Mouse (Mus musculus) liver, embryonic 14.5 days (tissue): ENCODE results near the gene Map2. TPM values are rescaled to one million over a fixed set of nuclear protein-coding genes. Genes with fewer than 3 reads are reported as not detected.

Experiments
- ATAC-seq: fragments of 200-750 bp; cut with Nextera tagmentation; 2 replicates; pipeline ENCODE4 v1.8.0; 2017; ENCODE audit warnings: moderate number of reproducible peaks, mild to moderate bottlenecking, moderate library complexity; ENCODE audit not compliant: insufficient read depth
- DNase-seq, 3 experiments: peaks; one replicate each; pipeline ENCODE4 v3.0.0-alpha.2; 2012 to 2013; ENCODE audit warnings: low read depth in 3 of 3, low spot score in 3 of 3
- H3K27ac ChIP-seq: fragments of 300-500 bp; sonication (generic); 2 replicates; pipeline ENCODE4 v1.5.1; 2014; ENCODE audit warnings: moderate library complexity, mild to moderate bottlenecking, control low read depth, inconsistent platforms
- H3K27me3 ChIP-seq: fragments of 300-500 bp; sonication (generic); 2 replicates; pipeline ENCODE4 v1.6.1; 2014; ENCODE audit warnings: mild to moderate bottlenecking, low read length, moderate library complexity; ENCODE audit not compliant: control insufficient read depth, insufficient read depth
- H3K36me3 ChIP-seq: fragments of 300-500 bp; sonication (generic); replicated peaks from 2 replicates; pipeline ENCODE4 v1.6.1; 2014; ENCODE audit warnings: low read depth; ENCODE audit not compliant: control insufficient read depth, insufficient read depth
- H3K4me1 ChIP-seq, 2 experiments: fragments of 200-500 bp in 1 of 2; fragments of 300-500 bp in 1 of 2; sonication (generic) in 1 of 2; replicated peaks; 2 replicates each; pipeline ENCODE4 v1.6.1; 2012 to 2014; ENCODE audit warnings: antibody characterized with exemption in 1 of 2, inconsistent platforms in 1 of 2, low read length in 1 of 2; ENCODE audit not compliant: control insufficient read depth in 2 of 2, insufficient read depth in 2 of 2
- H3K4me2 ChIP-seq: fragments of 300-500 bp; sonication (generic); 2 replicates; pipeline ENCODE4 v1.6.1; 2014; ENCODE audit warnings: low read depth, mild to moderate bottlenecking, control low read depth, moderate library complexity
- H3K4me3 ChIP-seq, 2 experiments: fragments of 200-500 bp in 1 of 2; fragments of 300-500 bp in 1 of 2; sonication (generic) in 1 of 2; 2 replicates each; pipeline ENCODE4 v1.5.1; 2012 to 2014; ENCODE audit warnings: low read depth in 2 of 2, low read length in 2 of 2, mild to moderate bottlenecking in 2 of 2, control low read depth in 1 of 2, inconsistent platforms in 1 of 2, moderate library complexity in 1 of 2; ENCODE audit not compliant: insufficient read depth in 1 of 2
- H3K9ac ChIP-seq: fragments of 300-500 bp; sonication (generic); replicated peaks from 2 replicates; pipeline ENCODE4 v1.6.1; 2014; ENCODE audit warnings: mild to moderate bottlenecking, control low read depth, moderate library complexity
- H3K9me3 ChIP-seq: fragments of 300-500 bp; sonication (generic); 2 replicates; pipeline ENCODE4 v1.6.1; 2016; ENCODE audit warnings: low read length, mixed read lengths; ENCODE audit not compliant: control insufficient read depth
- CTCF ChIP-seq: IDR thresholded peaks from 2 replicates; pipeline ENCODE4 v1.5.1; 2016; ENCODE audit warnings: antibody characterized with exemption, low read depth, control low read depth
- EP300 ChIP-seq: IDR thresholded peaks from 2 replicates; pipeline ENCODE4 v1.6.1; 2016; ENCODE audit warnings: antibody characterized with exemption, low read depth
- WGBS: fragments of 180-500 bp; shearing (Covaris S2); extraction: QIAGEN DNeasy Blood & Tissue Kit; methylation state at CpG from one replicate; pipeline ENCODE4 v1.1.7; 2014; ENCODE audit not compliant: insufficient replicate concordance; 5-methylcytosine and 5-hydroxymethylcytosine counted together
- polyA plus RNA-seq, 2 experiments: library from polyadenylated mRNA; depleted of rRNA in 1 of 2; stranded (reverse) in 1 of 2; unstranded in 1 of 2; fragments of >200 nt; fragmentation: Nextera tagmentation in 1 of 2; extraction: Ambion mirVana in 1 of 2; gene quantifications; 2 replicates each; pipeline versions ENCODE4 v1.2.1 to v1.2.3; 2012 to 2014

Map2 gene
- polyA plus RNA-seq, 2 experiments: 0.62 to 0.64 TPM

DNA sequence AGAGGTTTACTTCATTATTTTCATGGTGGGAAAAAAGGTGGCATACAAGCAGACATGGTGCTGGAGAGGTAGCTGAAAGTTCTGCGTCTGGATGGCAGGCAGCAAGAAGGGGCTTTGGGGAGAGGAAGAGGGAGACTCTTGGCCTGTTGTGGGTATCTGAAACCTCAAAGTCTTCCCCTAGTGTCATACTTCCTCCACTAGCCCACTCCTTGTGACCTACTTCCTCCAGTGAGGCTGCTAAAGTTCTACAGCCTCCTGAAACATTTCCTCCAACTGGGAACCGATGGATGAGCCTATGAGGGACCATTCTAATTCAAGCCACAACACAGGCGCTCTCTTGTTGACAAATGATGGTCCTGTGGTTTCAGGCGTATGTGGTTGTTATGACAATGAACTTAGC is 56.9 kb downstream of the Map2 start:
- H3K27ac ChIP-seq: no peak overlapping the region
- no peak overlapping the region for H3K9ac ChIP-seq
- no peaks in the 10 kb centered on the region for H3K9me3 ChIP-seq
- H3K4me1 ChIP-seq: no peaks in the 10 kb centered on the region
- H3K4me2 ChIP-seq: no peak overlapping the region
- no peaks in the 10 kb centered on the region for H3K27me3 ChIP-seq
- no peak for DNase-seq
- no peak overlapping the region for H3K4me3 ChIP-seq
- no peak for ATAC-seq
- 37% methylated on average over 4 of the region's 4 CpGs for WGBS
- no peaks in the 10 kb centered on the region for H3K36me3 ChIP-seq
- no peak for TF ChIP-seq EP300
- TF ChIP-seq CTCF: no peak

DNA sequence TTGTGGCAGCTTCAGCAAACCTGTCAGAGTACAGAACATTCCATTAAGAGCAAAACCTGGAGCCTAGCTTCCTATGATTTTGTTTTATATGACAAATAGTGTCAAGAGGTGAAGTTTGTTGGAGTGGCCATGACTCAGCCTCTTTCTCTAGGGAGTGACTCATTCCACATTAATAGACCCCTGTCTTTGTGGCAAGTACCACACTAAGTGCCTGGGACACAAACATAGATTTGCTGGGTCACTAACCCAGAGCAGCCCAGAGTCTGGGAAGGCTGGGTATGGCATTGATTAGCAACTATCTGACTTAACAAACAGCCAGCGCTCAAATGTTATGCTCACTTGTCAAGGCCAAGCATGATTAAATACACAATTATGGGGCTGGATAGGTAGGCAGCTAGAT is 69.8 kb downstream of the Map2 start:
- TF ChIP-seq CTCF (no peak), EP300 (no peak)
- Histone ChIP-seq H3K4me2 (no peak overlapping the region), H3K4me1 (no peaks in the 10 kb centered on the region), H3K27ac (no peak overlapping the region), H3K9ac (no peak overlapping the region), H3K4me3 (no peak overlapping the region), H3K27me3 (no peaks in the 10 kb centered on the region), H3K36me3 (no peaks in the 10 kb centered on the region), H3K9me3 (no peaks in the 10 kb centered on the region)
- WGBS: 67% methylated on average over 1 of the region's 1 CpGs
- ATAC-seq (no peak), DNase-seq (no peak)

DNA sequence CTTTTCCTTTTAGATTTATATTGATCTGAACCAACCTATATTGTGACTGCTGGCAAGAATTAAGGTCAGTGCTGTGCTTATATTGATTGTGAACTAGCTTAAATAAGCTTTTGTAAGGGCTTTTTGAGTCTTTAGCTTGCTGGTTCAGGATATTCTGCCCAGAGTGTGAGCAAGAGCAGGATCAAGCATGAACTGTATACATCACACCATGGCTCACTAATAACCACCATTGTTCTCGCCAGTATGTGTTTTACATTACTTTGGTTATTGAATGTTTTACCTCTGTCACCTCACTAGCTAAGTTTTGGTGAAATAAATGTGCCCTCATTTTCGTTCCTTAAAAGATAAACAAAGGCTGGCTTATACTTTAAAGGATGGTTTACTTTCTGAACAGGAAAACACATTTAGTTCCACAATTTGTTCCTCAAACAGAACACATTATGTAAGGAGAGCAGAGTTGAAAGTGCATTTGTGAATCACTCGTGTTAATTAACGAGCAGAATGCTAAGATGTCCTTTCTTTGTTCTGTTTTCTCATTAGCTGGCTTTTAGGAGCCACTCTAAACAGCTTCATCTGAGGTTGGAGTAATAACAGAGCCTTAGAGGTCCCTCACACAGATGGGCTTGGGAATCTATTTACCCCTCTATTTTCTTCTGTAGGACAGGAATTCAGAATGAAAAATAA is 76.7 kb downstream of the Map2 start:
- no peaks in the 10 kb centered on the region for H3K27me3 ChIP-seq
- peak overlapping the region; percentile 8; the same call in 1 of the 2 replicates for H3K4me2 ChIP-seq
- H3K9me3 ChIP-seq: no peaks in the 10 kb centered on the region
- TF ChIP-seq CTCF (no peak), EP300 (no peak)
- no peaks in the 10 kb centered on the region for H3K36me3 ChIP-seq
- WGBS: 32% methylated on average over 4 of the region's 4 CpGs
- no peak overlapping the region for H3K4me3 ChIP-seq
- ATAC-seq (no peak), DNase-seq (no peak)
- no peak overlapping the region for H3K27ac ChIP-seq
- H3K4me1 ChIP-seq: no peaks in the 10 kb centered on the region
- H3K9ac ChIP-seq: no peak overlapping the region

DNA sequence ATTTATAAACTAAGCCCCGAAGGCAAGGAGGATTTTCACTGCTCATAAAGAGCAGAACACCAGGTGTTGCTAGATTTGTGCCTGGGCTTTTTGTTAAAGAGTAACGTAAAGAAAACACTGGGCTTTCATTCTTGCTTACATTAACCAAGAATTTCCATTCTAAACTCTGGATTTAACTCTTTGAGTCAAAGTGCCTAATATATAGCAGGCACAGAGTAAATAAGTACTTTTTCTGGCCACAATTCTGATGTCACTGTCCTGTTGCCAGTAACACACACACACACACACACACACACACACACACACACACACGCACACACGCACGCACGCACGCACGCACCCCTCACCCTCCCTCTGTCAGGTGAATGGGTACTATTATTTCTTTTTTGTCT is 77.3 kb downstream of the Map2 start:
- no peaks in the 10 kb centered on the region for H3K4me1 ChIP-seq
- no peaks in the 10 kb centered on the region for H3K27me3 ChIP-seq
- ATAC-seq (no peak), DNase-seq (peak in 1 of 3 experiments; percentile 1)
- no peaks in the 10 kb centered on the region for H3K36me3 ChIP-seq
- TF ChIP-seq EP300: no peak
- TF ChIP-seq CTCF: no peak
- H3K4me3 ChIP-seq: no peak overlapping the region
- no peak overlapping the region for H3K9ac ChIP-seq
- peak overlapping the region; percentile 8; the same call in 1 of the 2 replicates for H3K4me2 ChIP-seq
- no peaks in the 10 kb centered on the region for H3K9me3 ChIP-seq
- H3K27ac ChIP-seq: no peak overlapping the region
- WGBS: 64% methylated on average over 8 of the region's 8 CpGs

DNA sequence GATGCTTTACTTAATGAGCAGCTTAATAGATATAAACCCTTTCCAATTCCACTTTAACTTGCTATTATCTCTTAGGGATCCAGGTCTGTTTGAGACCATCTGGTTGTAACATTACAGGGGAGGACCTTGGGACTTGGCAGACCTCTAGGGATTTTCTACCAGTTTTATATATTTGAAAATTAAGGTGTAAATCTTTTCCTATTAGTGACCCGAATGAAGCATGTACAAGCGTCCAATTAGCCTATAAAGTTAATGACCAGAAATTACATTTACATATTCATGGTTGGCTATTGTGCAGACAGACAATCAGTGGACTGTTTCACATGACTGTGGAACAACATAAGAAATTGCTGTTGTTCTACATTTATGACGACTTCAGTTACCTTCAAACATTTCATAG is 88.1 kb downstream of the Map2 start:
- H3K27me3 ChIP-seq: no peaks in the 10 kb centered on the region
- no peaks in the 10 kb centered on the region for H3K9me3 ChIP-seq
- ATAC-seq (no peak), DNase-seq (no peak)
- no peaks in the 10 kb centered on the region; a peak in 1 of 4 replicates for H3K4me1 ChIP-seq
- no peak overlapping the region for H3K27ac ChIP-seq
- no peaks in the 10 kb centered on the region for H3K36me3 ChIP-seq
- H3K4me3 ChIP-seq: no peak overlapping the region
- WGBS: 52% methylated on average over 3 of the region's 3 CpGs
- TF ChIP-seq EP300 (no peak), CTCF (no peak)
- H3K4me2 ChIP-seq: no peak overlapping the region
- H3K9ac ChIP-seq: no peak overlapping the region
